Mouse (Mus musculus) cerebellum, adult (tissue): ENCODE results near the gene Il15ra.

Source experiments
- ATAC-seq: cut with Nextera tagmentation; 2 replicates; pipeline ENCODE4 v1.9.2; 2017; ENCODE audit warnings: mild to moderate bottlenecking, moderate library complexity, mixed read lengths; ENCODE audit not compliant: insufficient number of reproducible peaks, low FRiP score, low TSS enrichment

Il15ra gene

GRCm38 (mm10) chr2:11705201-11706025, at the start of gene Il15ra:
TSS of gene Il15ra (plus strand) at chr2:11705290.
- ATAC-seq = peak; percentile 57; the same call in 1 of the 2 replicates

GRCm38 (mm10) chr2:11657581-11657980, 47.5 kb upstream of the Il15ra start:
- no peak for ATAC-seq

- ATAC-seq = no peak
Observed at GRCm38 (mm10) chr2:11659263-11659662, 45.8 kb upstream of the Il15ra start.

- no peak for ATAC-seq
Observed at GRCm38 (mm10) chr2:11662143-11662906, 42.8 kb upstream of the Il15ra start.

DNA sequence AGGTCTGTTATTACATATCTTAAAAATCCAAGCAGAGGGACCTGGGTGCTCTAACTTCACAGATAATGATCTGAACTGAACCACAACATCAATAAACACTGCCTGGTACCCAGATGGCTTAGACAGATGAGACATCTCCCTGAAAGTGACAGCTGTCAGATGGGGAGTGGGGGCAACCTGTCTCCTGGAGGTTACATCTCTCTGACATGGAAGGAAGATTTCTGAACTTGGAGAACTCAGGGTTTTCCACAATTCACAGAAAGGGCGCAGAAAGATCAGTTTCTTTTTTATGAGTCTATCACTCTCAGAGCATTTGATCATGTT, 42.2 kb upstream of the Il15ra start:
- ATAC-seq = no peak

DNA sequence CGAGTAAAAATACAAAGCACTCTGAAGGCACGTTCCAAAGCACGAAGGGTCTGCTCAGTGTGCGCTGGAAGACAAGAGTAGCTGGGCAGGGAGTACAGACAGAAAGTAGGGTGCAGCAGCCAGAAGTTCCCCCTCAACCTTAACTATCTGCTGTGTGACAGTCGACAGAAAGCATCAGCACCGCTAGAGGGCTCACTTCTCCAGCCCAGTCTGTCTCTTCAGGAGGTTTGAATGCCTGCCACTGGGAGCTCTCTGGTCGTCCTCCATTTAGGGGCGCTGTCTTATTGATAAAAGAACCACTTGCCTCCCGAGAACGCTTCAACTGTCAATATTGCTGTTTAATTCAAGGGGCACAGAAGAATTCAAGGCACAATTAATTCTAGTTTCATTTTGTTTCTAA, 41.1 kb upstream of the Il15ra start:
- peak; percentile 87 for ATAC-seq

GRCm38 (mm10) chr2:11664367-11664766, 40.7 kb upstream of the Il15ra start:
- ATAC-seq = peak; percentile 53

GRCm38 (mm10) chr2:11664806-11665205, 40.3 kb upstream of the Il15ra start:
- ATAC-seq = no peak

DNA sequence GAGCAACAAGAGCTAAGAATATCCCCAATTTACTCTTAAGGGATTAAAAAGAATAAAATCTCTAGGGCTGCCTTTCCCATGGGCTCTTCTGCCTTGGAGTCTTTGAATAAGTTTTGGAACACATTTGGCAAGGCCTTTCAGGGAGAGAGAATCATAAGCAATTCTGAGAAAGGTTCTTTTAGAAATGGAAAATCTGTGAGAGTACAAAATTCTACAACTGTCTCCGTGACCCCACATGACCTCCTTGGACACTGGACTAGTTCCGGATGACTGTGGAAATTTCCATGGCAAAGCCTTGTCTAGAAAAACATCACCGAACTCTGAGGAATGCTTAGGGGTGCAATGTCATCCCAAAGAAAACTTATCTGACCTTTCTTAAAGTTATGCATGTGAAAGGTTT, 39.8 kb upstream of the Il15ra start:
- ATAC-seq = no peak

- no peak for ATAC-seq
Observed at GRCm38 (mm10) chr2:11672144-11672543, 32.9 kb upstream of the Il15ra start.

- ATAC-seq = no peak
Observed at GRCm38 (mm10) chr2:11679626-11680025, 25.5 kb upstream of the Il15ra start.

DNA sequence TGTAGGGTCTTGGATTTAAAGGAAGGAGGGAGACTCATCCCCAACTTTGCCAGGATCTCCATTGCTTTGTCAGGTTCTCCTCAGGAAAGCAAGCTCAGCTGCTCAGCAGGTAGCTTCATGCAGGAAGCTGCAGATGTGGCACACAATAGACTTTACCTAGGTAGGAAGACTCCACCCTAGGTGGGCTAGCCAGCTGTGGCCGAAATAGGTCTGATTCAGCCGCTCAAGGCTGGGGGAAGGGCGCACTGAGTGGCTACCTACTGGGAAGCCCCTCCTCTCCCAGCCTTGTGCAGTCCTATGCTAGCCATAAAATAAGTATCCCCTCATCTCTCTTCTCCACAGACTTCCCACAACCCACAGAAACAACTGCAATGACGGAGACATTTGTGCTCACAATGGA, 22.4 kb upstream of the Il15ra start:
- no peak for ATAC-seq

DNA sequence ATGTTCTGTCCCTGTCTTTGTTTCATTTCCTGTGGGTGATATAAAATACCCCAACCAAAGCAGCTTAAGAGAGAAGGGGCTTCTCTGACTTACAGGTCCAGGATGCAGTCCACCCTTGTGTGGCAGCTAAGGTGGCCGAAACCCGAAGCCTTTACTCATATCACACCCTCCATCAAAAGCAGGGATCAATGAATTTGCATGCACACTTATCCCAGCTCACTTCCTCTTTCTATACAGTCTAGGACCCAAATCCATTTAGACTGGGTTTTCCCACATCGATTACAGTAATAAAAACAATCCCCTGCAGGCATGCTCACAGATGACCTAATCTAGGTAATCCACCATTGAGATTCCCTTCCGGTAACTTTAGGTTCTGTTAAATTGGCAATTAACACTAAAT, 18.6 kb upstream of the Il15ra start:
- no peak for ATAC-seq

- no peak for ATAC-seq
Observed at GRCm38 (mm10) chr2:11687436-11687835, 17.7 kb upstream of the Il15ra start.

- ATAC-seq = no peak
Observed at GRCm38 (mm10) chr2:11690201-11690890, 14.7 kb upstream of the Il15ra start.

- ATAC-seq = no peak
Observed at GRCm38 (mm10) chr2:11693352-11693751, 11.7 kb upstream of the Il15ra start.

DNA sequence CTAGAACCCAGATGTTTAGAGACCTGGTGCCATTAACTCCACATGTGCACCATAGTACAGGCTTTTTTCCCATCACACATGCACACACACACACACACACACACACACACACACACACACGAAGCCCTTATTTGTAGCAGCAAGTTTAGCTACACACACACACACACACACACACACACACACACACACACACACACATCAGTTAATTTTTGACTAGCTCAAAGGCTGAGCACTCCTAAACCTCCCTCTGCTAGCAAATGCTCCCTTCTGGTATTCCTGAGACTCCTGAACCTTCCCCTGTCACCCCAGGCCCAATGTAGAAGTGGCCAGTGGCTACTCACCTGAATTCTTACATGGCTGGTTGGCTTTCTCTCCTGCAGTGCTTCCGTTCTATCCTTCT, 11.0 kb upstream of the Il15ra start:
- no peak for ATAC-seq

DNA sequence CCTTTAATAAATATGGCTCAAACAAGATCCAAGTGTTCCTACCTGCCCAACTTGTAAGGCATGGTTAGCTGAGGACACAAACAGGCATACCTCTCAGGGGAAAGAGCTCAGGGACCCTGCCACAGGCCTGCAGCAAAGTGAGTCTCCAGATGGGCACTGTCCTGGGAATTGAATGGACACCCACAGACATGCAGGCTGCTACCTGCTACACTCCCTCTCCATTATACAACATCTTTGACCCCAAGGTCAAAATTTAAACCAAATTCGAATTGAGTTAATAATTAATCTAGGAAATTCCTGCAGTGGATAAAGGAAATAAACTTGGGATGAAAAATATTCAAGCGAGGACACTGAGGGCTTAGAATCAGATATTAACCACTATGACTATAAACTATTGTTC, 9.2 kb upstream of the Il15ra start:
- no peak for ATAC-seq

- no peak for ATAC-seq
Observed at GRCm38 (mm10) chr2:11698994-11699393, 6.1 kb upstream of the Il15ra start.

DNA sequence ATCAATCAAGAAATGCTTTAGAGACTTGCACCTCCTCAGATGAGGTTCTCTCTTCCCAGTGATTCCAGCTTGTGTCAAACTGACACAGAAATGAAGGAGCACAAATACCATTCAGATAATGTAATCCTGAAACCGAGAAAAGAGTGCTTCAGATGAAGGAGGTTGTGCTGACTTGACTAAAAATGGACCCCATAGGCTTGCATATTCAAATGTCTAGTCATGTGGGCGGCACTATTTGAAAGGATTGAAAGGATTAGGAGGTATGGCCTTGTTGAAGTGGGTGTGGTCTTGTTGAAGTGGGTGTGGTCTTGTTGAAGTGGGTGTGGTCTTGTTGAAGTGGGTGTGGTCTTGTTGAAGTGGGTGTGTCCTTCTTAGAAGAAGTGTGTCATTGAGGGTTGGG, 5.2 kb upstream of the Il15ra start:
- no peak for ATAC-seq

- ATAC-seq = no peak
Observed at GRCm38 (mm10) chr2:11706030-11706745, 1.1 kb downstream of the Il15ra start.
